Mouse (Mus musculus): ENCODE measurements at regions not wholly inside any gene's neighbourhood (a gene's known extent, or its start where the extent isn't known, plus 50 kb on each side); places are given as distances from the start of the nearest gene placed in this dataset.

DNA sequence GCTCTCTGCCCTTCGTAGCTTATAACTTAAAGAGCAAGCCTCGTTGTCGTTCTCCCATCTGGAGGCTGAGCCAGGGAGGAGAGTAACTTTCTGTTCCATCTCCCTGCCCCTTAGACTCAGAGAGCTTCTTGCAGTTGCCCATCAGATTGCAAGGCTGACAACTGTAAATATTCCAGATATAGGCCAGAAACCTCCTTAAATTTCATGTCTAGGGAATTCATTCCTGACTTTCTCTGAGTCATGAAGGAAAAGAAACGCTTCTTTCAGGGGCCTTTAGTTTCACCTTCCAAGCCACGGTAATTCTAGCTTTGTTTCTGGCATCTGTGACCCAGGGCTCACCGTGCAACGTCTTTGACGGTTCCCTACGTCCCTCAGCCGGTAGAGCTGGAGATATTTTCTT lies 220.0 kb upstream of the Srek1ip1 start:
- H3K27ac ChIP-seq (replicated peaks; ENCODE audit: low read depth, low read length), result no peak overlapping the region
- no peaks in the 10 kb centered on the region for H3K9me3 ChIP-seq (ENCODE audit: control insufficient read depth, low read length)
- H3K9ac ChIP-seq (replicated peaks; ENCODE audit: low read length), result no peak overlapping the region
- no peak for ATAC-seq (ENCODE audit: low FRiP score, low TSS enrichment)
- no peaks in the 10 kb centered on the region for H3K4me1 ChIP-seq (ENCODE audit: control insufficient read depth, insufficient read depth, low read length)
- no peaks in the 10 kb centered on the region for H3K36me3 ChIP-seq (ENCODE audit: control insufficient read depth, insufficient read depth, low read length)
- DNase-seq, result no peak
- no peak overlapping the region for H3K4me2 ChIP-seq (ENCODE audit: low read length)
- H3K27me3 ChIP-seq (ENCODE audit: control insufficient read depth, insufficient read depth, low read length), result no peaks in the 10 kb centered on the region
- WGBS, result 72% methylated on average over 10 of the region's 10 CpGs
- no peak overlapping the region for H3K4me3 ChIP-seq (replicated peaks; ENCODE audit: low read depth, low read length)

DNA sequence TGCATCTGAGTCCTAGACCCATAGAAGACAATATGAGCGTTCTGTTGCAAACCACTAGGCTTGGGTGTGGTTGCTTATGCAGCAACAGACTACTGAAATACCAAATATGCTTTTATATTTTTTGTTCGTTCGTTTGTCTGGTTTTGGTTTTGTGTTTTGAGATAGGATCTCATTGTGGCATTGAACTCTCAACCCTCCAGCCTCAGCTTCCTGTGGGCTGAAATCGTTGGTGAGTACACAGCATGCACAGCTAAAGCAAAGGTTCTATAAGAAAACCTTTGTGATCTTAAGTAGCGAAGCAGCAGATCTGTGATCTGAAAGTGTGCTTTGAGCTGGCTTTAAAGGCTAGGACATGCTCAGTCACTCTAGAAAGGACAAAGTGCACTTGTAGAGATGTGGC lies 217.9 kb upstream of the Srek1ip1 start:
- H3K27ac ChIP-seq (replicated peaks; ENCODE audit: low read depth, low read length), result no peak overlapping the region
- ATAC-seq (ENCODE audit: low FRiP score, low TSS enrichment) (no peak), DNase-seq (no peak)
- H3K4me3 ChIP-seq (replicated peaks; ENCODE audit: low read depth, low read length), result no peak overlapping the region
- H3K4me2 ChIP-seq (ENCODE audit: low read length), result no peak overlapping the region
- H3K9ac ChIP-seq (replicated peaks; ENCODE audit: low read length), result no peak overlapping the region
- H3K4me1 ChIP-seq (ENCODE audit: control insufficient read depth, insufficient read depth, low read length), result no peaks in the 10 kb centered on the region
- no peaks in the 10 kb centered on the region for H3K27me3 ChIP-seq (ENCODE audit: control insufficient read depth, insufficient read depth, low read length)
- no peaks in the 10 kb centered on the region for H3K9me3 ChIP-seq (ENCODE audit: control insufficient read depth, low read length)
- H3K36me3 ChIP-seq (ENCODE audit: control insufficient read depth, insufficient read depth, low read length), result no peaks in the 10 kb centered on the region
- WGBS, result 90% methylated on average over 5 of the region's 5 CpGs

DNA sequence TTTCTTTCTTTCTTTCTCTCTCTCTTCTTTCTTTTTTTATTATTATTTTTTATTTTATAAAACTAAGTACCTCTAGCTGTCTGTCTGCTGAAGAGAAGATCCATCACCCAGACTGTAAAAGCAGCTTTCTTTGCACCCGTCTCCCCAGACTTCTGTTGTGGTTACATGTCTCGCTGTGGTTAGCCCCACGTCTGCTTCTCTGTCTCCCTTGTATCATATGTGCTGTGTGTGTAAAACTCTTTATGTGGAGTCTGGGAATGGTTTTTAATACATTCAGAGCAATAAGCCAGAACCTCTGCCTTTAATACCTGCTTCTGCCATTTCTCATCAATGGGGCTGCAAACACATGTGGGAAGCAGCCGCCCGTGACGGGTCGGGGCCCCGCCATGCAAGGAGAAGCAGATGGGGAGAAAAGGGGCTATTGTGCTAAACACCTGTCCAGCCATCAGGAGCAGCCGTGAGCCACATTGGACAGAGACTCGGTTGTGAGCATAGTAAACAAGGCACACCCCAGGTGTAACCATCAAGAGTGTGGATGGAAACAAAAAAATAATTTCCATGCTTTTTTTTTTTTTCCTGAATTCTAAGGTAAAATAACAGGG lies 216.0 kb upstream of the Srek1ip1 start:
- no peaks in the 10 kb centered on the region for H3K4me1 ChIP-seq (ENCODE audit: control insufficient read depth, insufficient read depth, low read length)
- no peak for ATAC-seq (ENCODE audit: low FRiP score, low TSS enrichment)
- H3K4me2 ChIP-seq (ENCODE audit: low read length), result no peak overlapping the region
- peak; percentile 17 for DNase-seq
- 54% methylated on average over 10 of the region's 10 CpGs for WGBS
- H3K27me3 ChIP-seq (ENCODE audit: control insufficient read depth, insufficient read depth, low read length), result no peaks in the 10 kb centered on the region
- H3K27ac ChIP-seq (replicated peaks; ENCODE audit: low read depth, low read length), result 0 out of 2 replicates have a peak overlapping the region, but pooled peaks have one; percentile 26
- no peak overlapping the region for H3K9ac ChIP-seq (replicated peaks; ENCODE audit: low read length)
- H3K9me3 ChIP-seq (ENCODE audit: control insufficient read depth, low read length), result no peaks in the 10 kb centered on the region
- H3K36me3 ChIP-seq (ENCODE audit: control insufficient read depth, insufficient read depth, low read length), result no peaks in the 10 kb centered on the region
- H3K4me3 ChIP-seq (replicated peaks; ENCODE audit: low read depth, low read length), result no peak overlapping the region

DNA sequence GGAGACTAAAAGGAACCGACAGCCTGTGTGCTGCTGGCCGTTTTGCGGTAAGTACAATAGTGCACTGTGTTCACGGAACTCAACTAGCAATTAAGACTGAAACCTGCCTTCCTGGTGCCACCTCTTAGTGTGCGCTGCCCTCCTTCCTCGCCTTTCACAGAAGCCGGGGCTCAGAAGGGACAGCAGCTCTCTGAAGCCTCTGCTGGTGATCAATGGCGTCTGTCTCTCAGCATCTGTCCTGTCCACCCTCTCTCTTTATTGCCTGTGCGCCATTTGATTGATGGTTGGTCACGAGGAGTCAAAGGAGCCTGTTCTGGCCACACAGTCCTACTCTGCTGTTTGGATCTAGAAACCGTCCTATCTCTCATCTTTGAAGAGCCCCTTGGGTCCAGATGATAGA lies 214.4 kb upstream of the Srek1ip1 start:
- DNase-seq, result no peak

DNA sequence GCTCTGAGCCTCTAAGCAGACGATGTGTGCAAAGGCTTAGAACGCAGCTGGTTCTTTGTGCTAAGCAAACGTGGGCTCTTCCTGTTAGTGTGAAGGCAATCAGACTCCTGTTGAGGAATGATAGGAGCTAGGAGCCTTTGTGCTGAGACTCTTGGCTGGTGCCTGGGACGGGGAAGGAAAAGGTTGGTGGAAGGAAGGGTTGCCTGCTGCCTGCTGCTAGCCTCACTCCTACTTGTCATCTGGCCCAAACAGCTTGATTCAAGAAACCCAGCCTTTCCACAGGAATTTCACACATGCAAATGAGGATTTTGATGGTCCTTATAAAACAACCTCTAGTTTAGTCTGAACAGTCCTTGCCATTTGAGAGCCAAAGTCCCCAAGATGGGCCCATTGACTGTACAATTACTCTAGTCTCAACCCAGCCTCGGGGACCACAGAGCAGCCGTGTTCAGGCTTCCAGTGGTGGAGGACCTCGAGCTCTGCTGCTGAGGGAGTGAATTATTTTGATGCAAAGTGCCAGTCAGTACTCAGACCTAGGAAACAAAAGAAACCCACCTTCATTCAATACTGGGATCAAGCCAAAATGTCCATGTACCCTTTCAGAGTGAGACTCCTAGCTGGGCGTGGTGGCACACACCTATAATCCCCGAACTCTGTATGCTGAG lies 211.5 kb upstream of the Srek1ip1 start:
- ATAC-seq (ENCODE audit: low FRiP score, low TSS enrichment) (no peak), DNase-seq (peak; percentile 12)
- Histone ChIP-seq H3K4me2 (ENCODE audit: low read length) (no peak overlapping the region), H3K9ac (replicated peaks; ENCODE audit: low read length) (no peak overlapping the region), H3K9me3 (ENCODE audit: control insufficient read depth, low read length) (no peaks in the 10 kb centered on the region), H3K27me3 (ENCODE audit: control insufficient read depth, insufficient read depth, low read length) (no peaks in the 10 kb centered on the region), H3K4me3 (replicated peaks; ENCODE audit: low read depth, low read length) (no peak overlapping the region), H3K4me1 (ENCODE audit: control insufficient read depth, insufficient read depth, low read length) (no peaks in the 10 kb centered on the region), H3K27ac (replicated peaks; ENCODE audit: low read depth, low read length) (no peak overlapping the region), H3K36me3 (ENCODE audit: control insufficient read depth, insufficient read depth, low read length) (no peaks in the 10 kb centered on the region)
- WGBS, result 62% methylated on average over 9 of the region's 9 CpGs

More for the DNA sequence above, 214.4 kb upstream of the Srek1ip1 start:
- Histone ChIP-seq H3K9ac (replicated peaks; ENCODE audit: low read length) (no peak overlapping the region), H3K4me2 (ENCODE audit: low read length) (no peak overlapping the region), H3K36me3 (ENCODE audit: control insufficient read depth, insufficient read depth, low read length) (no peaks in the 10 kb centered on the region), H3K27me3 (ENCODE audit: control insufficient read depth, insufficient read depth, low read length) (no peaks in the 10 kb centered on the region), H3K4me3 (replicated peaks; ENCODE audit: low read depth, low read length) (no peak overlapping the region), H3K9me3 (ENCODE audit: control insufficient read depth, low read length) (no peaks in the 10 kb centered on the region), H3K4me1 (ENCODE audit: control insufficient read depth, insufficient read depth, low read length) (no peaks in the 10 kb centered on the region), H3K27ac (replicated peaks; ENCODE audit: low read depth, low read length) (no peak overlapping the region)
- ATAC-seq (ENCODE audit: low FRiP score, low TSS enrichment), result no peak
- WGBS, result 88% methylated on average over 11 of the region's 11 CpGs

All from midbrain, embryonic 14.5 days (tissue).